Mouse (Mus musculus) kidney, adult 2 months (tissue): ENCODE results near the gene Rab6b.

Experiments used
- CTCF ChIP-seq: fragments of 200-500 bp; conservative IDR thresholded peaks from 2 replicates; pipeline ENCODE4 v1.5.1; 2011; ENCODE audit warnings: low read depth, mild to moderate bottlenecking, control low read depth, low read length, moderate library complexity, mixed read lengths; ENCODE audit not compliant: insufficient read depth, insufficient read length
- POLR2A ChIP-seq: fragments of 200-500 bp; IDR thresholded peaks from one replicate; pipeline ENCODE4 v1.6.1; 2011; ENCODE audit warnings: low read depth, low read length, control low read depth

GRCm38 (mm10) chr9:103229037-103229867 is 117.7 kb downstream of the Rab6b start:
- TF ChIP-seq CTCF (no peak), POLR2A (no peak)
